Mouse (Mus musculus): ENCODE data around the gene Dgcr8.

DNA sequence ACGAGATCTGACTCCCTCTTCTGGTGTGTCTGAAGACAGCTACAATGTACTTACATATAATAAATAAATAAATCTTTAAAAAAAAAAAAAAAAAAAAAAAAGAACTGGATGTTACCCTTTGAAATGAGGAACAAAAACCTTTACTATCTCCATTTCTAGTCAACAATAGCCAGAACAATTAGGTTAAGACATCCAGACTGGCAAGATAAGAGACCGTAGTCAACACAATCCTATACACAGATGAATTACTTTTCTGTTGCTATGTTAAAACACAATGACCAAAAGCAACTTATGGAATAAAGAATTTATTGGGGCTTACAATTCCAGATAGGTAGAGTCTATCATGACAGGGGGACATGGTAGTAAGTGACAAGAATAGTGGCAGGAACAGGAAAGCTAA is 24.0 kb downstream of the Dgcr8 start:
- TF ChIP-seq POLR2A (IDR thresholded peaks at IDR 0.05; ENCODE audit: borderline replicate concordance, low read depth, low read length) (no peak), CTCF (IDR thresholded peaks at IDR 0.05; ENCODE audit: low read depth, low read length) (no peak)

All from bone marrow macrophage, adult 2 months (primary cell).